Mouse (Mus musculus): ENCODE results near the gene Gm17334. TPM values are rescaled to one million over a fixed set of nuclear protein-coding genes. Genes with fewer than 3 reads are reported as not detected.
"Not testable (repeated sequence)": the region's sequence is repeated elsewhere in the genome, so short reads cannot be mapped to it uniquely, and the experiment has no call there.

The Gm17334 gene
- polyA plus RNA-seq, 1 experiment from 2014 or later: not detected

GRCm38 (mm10) chr11:53764581-53764980 lies 8.4 kb downstream of the Gm17334 start:
- H3K4me3 ChIP-seq: no peak overlapping the region
- H3K27ac ChIP-seq (replicated peaks): no peak overlapping the region
- H3K36me3 ChIP-seq (replicated peaks): no peaks in the 10 kb centered on the region
- 38% methylated on average over 5 of the region's 5 CpGs for WGBS
- no peaks in the 10 kb centered on the region for H3K9me3 ChIP-seq
- peaks cover 90% of the 10 kb centered on the region for H3K27me3 ChIP-seq (replicated peaks; ENCODE audit: low read depth, poor library complexity, severe bottlenecking)
- no peak for DNase-seq (ENCODE audit: low spot score)
- H3K4me1 ChIP-seq: peaks cover 52% of the 10 kb centered on the region

GRCm38 (mm10) chr11:53763496-53764140 lies 9.4 kb downstream of the Gm17334 start:
- Histone ChIP-seq H3K4me3 (peak overlapping the region; percentile 54), H3K4me1 (peaks cover 52% of the 10 kb centered on the region), H3K36me3 (replicated peaks) (no peaks in the 10 kb centered on the region), H3K9me3 (no peaks in the 10 kb centered on the region), H3K27ac (replicated peaks) (peak overlapping the region; percentile 88), H3K27me3 (replicated peaks; ENCODE audit: low read depth, poor library complexity, severe bottlenecking) (peaks cover 89% of the 10 kb centered on the region)
- 2% methylated on average over 33 of the region's 33 CpGs for WGBS
- DNase-seq (ENCODE audit: low spot score): peak; percentile 83

GRCm38 (mm10) chr11:53762827-53763495 lies 10.0 kb downstream of the Gm17334 start:
- WGBS: 8% methylated on average over 23 of the region's 23 CpGs
- Histone ChIP-seq H3K36me3 (replicated peaks) (no peaks in the 10 kb centered on the region), H3K9me3 (no peaks in the 10 kb centered on the region), H3K27me3 (replicated peaks; ENCODE audit: low read depth, poor library complexity, severe bottlenecking) (peaks cover 83% of the 10 kb centered on the region), H3K4me3 (peak overlapping the region; percentile 54), H3K4me1 (peaks cover 57% of the 10 kb centered on the region), H3K27ac (replicated peaks) (peak overlapping the region; percentile 88)
- DNase-seq (ENCODE audit: low spot score): peak; percentile 47

- peak overlapping the region; percentile 88 for H3K27ac ChIP-seq (replicated peaks)
- peak overlapping the region; percentile 54; the same call in 1 of the 2 replicates for H3K4me3 ChIP-seq
- no peak for DNase-seq (ENCODE audit: low spot score)
- WGBS: 69% methylated on average over 2 of the region's 2 CpGs
- peaks cover 82% of the 10 kb centered on the region for H3K27me3 ChIP-seq (replicated peaks; ENCODE audit: low read depth, poor library complexity, severe bottlenecking)
- H3K4me1 ChIP-seq: peaks cover 57% of the 10 kb centered on the region
- no peaks in the 10 kb centered on the region for H3K9me3 ChIP-seq
- H3K36me3 ChIP-seq (replicated peaks): no peaks in the 10 kb centered on the region
Observed at GRCm38 (mm10) chr11:53762426-53762825, 10.6 kb downstream of the Gm17334 start.

DNA sequence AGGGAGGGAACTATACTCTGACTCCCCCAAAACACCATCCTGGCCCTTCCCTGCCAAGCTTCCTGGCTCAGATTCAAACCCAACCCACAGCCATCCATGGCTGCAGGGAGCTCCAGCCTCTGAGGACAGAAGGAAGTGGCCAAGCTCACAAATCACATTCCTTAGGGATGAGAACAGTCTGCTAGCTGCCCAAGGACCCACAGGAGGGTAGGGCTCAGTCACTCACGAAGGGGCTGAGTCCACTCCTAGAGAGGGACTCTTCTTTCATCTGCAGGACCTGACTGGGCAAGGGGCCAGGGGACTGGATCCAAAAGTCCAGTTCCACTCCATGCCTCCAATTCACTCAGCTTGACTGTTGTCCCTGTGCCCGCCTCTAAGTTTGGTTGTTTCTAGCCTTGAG lies 11.2 kb downstream of the Gm17334 start:
- DNase-seq (ENCODE audit: low spot score): no peak
- Histone ChIP-seq H3K27ac (replicated peaks) (no peak overlapping the region), H3K36me3 (replicated peaks) (no peaks in the 10 kb centered on the region), H3K27me3 (replicated peaks; ENCODE audit: low read depth, poor library complexity, severe bottlenecking) (peaks cover 78% of the 10 kb centered on the region), H3K9me3 (no peaks in the 10 kb centered on the region), H3K4me3 (no peak overlapping the region), H3K4me1 (peaks cover 57% of the 10 kb centered on the region)
- WGBS: 60% methylated on average over 2 of the region's 2 CpGs

DNA sequence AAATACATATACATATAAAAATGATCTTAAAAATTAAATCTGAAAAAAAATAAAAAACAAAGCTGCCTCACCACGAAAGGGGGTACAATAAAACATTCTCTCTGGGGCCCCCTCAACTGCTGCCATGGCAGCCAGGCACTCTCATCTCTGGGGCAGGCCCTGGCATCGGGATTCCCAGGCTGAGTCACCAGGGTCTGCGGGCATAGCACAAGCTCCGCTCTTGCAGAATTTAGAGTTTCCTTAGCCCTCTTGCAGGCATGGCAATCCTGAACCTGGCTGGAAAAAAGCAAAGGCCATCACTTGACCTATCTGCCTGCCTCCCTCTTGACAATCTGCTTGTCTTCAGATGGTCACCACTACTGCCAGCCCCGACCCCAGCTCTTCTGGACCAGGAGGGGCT lies 11.7 kb downstream of the Gm17334 start:
- no peaks in the 10 kb centered on the region for H3K9me3 ChIP-seq
- no peaks in the 10 kb centered on the region for H3K36me3 ChIP-seq (replicated peaks)
- no peak overlapping the region for H3K4me3 ChIP-seq
- H3K27me3 ChIP-seq (replicated peaks; ENCODE audit: low read depth, poor library complexity, severe bottlenecking): peaks cover 73% of the 10 kb centered on the region
- H3K4me1 ChIP-seq: peaks cover 57% of the 10 kb centered on the region
- DNase-seq (ENCODE audit: low spot score): no peak
- H3K27ac ChIP-seq (replicated peaks): no peak overlapping the region
- 78% methylated on average over 5 of the region's 5 CpGs for WGBS

GRCm38 (mm10) chr11:53759545-53760406 lies 13.2 kb downstream of the Gm17334 start:
- no peaks in the 10 kb centered on the region for H3K9me3 ChIP-seq
- no peak for DNase-seq (ENCODE audit: low spot score)
- H3K27ac ChIP-seq (replicated peaks): no peak overlapping the region
- H3K36me3 ChIP-seq (replicated peaks): no peaks in the 10 kb centered on the region
- peaks cover 57% of the 10 kb centered on the region for H3K4me1 ChIP-seq
- peaks cover 60% of the 10 kb centered on the region for H3K27me3 ChIP-seq (replicated peaks; ENCODE audit: low read depth, poor library complexity, severe bottlenecking)
- WGBS: 6% methylated on average over 22 of the region's 22 CpGs
- peak overlapping the region; percentile 33 for H3K4me3 ChIP-seq

DNA sequence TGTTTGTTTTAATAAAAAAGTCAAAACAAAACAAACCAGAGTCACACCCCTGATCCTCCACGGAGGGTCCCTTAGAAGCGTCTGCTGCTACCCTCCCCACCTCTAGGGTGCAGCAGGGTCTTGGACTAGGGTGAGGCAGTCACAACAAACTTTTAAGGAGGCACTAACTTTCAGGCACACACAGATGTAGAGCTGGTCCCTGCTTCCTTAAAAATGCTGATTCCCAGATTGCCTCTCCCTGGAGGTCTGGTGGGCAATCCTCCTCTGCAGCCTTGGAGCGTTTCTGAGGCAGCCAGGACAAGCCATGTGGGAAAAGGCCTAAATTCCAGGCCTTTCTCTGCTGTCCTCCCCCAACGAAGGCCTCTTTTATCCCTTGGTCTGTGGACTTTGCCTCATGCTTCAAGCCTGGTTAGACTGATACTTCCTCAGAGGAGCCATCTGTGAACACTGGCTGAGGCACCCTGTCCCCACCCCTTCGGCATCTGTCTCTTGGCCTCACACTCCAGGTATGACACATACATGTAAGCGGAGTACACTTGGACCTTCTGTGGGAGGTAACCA lies 14.1 kb downstream of the Gm17334 start:
- Histone ChIP-seq H3K4me3 (no peak overlapping the region), H3K9me3 (no peaks in the 10 kb centered on the region), H3K27me3 (replicated peaks; ENCODE audit: low read depth, poor library complexity, severe bottlenecking) (peaks cover 51% of the 10 kb centered on the region), H3K36me3 (replicated peaks) (no peaks in the 10 kb centered on the region), H3K27ac (replicated peaks) (no peak overlapping the region; the same call in 1 of the 2 replicates), H3K4me1 (peaks cover 50% of the 10 kb centered on the region)
- WGBS: 38% methylated on average over 6 of the region's 6 CpGs
- DNase-seq (ENCODE audit: low spot score): no peak

DNA sequence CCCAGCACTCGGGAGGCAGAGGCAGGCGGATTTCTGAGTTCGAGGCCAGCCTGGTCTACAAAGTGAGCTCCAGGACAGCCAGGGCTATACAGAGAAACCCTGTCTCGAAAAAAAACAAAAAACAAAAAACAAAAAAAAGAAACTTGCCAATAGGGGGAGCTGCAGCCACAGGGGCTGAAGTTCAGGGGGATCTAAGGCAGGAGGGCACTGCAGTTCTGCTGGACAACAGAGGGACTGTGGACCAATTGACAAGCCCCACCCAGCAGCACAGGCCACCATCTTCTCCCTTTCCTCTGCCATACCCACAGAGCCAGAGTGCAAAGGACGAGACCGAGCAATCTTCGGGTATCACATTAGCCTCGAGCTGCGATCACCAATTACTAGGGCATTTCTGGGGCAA lies 15.0 kb downstream of the Gm17334 start:
- DNase-seq (ENCODE audit: low spot score); H3K4me3 ChIP-seq; H3K9me3 ChIP-seq; H3K36me3 ChIP-seq (replicated peaks): not testable (repeated sequence)
- Histone ChIP-seq H3K27ac (replicated peaks) (0 out of 2 replicates have a peak overlapping the region, but pooled peaks have one; percentile 19), H3K27me3 (replicated peaks; ENCODE audit: low read depth, poor library complexity, severe bottlenecking) (peaks cover 43% of the 10 kb centered on the region), H3K4me1 (peaks cover 42% of the 10 kb centered on the region)
- WGBS: 69% methylated on average over 9 of the region's 9 CpGs

GRCm38 (mm10) chr11:53757612-53758011 lies 15.4 kb downstream of the Gm17334 start:
- DNase-seq (ENCODE audit: low spot score): no peak
- H3K4me3 ChIP-seq: no peak overlapping the region
- H3K9me3 ChIP-seq: no peaks in the 10 kb centered on the region
- peaks cover 38% of the 10 kb centered on the region for H3K4me1 ChIP-seq
- H3K27me3 ChIP-seq (replicated peaks; ENCODE audit: low read depth, poor library complexity, severe bottlenecking): peaks cover 39% of the 10 kb centered on the region
- H3K36me3 ChIP-seq (replicated peaks): no peaks in the 10 kb centered on the region
- WGBS: 89% methylated on average over 4 of the region's 4 CpGs
- H3K27ac ChIP-seq (replicated peaks): no peak overlapping the region

GRCm38 (mm10) chr11:53755011-53755595 lies 17.9 kb downstream of the Gm17334 start:
- Histone ChIP-seq H3K4me3 (no peak overlapping the region), H3K36me3 (replicated peaks) (no peaks in the 10 kb centered on the region), H3K27me3 (replicated peaks; ENCODE audit: low read depth, poor library complexity, severe bottlenecking) (peaks cover 13% of the 10 kb centered on the region), H3K9me3 (no peaks in the 10 kb centered on the region), H3K27ac (replicated peaks) (no peak overlapping the region), H3K4me1 (peaks cover 20% of the 10 kb centered on the region)
- no peak for DNase-seq (ENCODE audit: low spot score)
- 86% methylated on average over 12 of the region's 12 CpGs for WGBS

Measured in embryonic facial prominence, embryonic 10.5 days (tissue).